ENCODE assay signal across 9 mouse cellular contexts in the genomic region with DNA sequence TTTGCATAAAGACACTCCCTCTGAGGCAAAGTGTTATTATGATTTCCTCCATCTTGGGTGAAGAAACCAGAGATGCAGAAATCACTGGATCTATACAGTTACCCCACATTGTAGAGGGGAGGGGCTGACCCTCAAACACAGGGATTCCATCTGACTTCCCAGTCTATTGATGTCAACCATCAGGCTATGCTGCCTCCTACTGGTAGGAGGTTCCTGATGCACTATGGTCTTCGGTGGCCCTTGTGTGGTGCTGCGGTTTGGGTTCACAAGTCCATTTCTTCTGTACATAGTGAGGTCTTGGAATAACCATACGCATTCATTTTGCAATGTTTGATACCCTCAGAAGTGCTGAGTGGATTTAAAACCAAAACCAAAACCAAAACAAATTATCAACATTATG.
DNase-seq lines count a peak whose midpoint lies in the region; ATAC-seq and TF ChIP-seq lines count a peak whose summit lies in the region.
"Had no signal": no experiment of that assay in that cellular context is flagged by ENCODE, and none has a peak within 500 bp of the region (broad histone marks: within the 10 kb centered on the region; RNA-seq: fewer than 3 reads in every experiment).

No protein-coding gene starts in this region.

- no peaks in the 10 kb centered on the region for H3K4me1 ChIP-seq in lung, embryonic 14.5 days (ENCODE audit: insufficient read depth)
- H3K4me1 ChIP-seq: lung, embryonic 15.5 days had no signal

- no peaks in the 10 kb centered on the region for H3K27me3 ChIP-seq in lung, embryonic 14.5 days (ENCODE audit: insufficient read depth, low read length)
- H3K27me3 ChIP-seq: embryonic facial prominence, embryonic 13.5 days; lung, embryonic 15.5 days had no signal

- no peak overlapping the region for H3K4me3 ChIP-seq in lung, embryonic 14.5 days (ENCODE audit: low read depth, low read length)
- H3K4me3 ChIP-seq: embryonic facial prominence, embryonic 13.5 days; lung, embryonic 15.5 days had no signal

- no peaks in the 10 kb centered on the region for H3K9me3 ChIP-seq in lung, embryonic 14.5 days (ENCODE audit: low read depth, low read length)
- H3K9me3 ChIP-seq: embryonic facial prominence, embryonic 13.5 days; lung, embryonic 15.5 days had no signal

- H3K27ac ChIP-seq in lung, embryonic 14.5 days (ENCODE audit: low read depth): no peak overlapping the region
- H3K27ac ChIP-seq: embryonic facial prominence, embryonic 13.5 days; lung, embryonic 15.5 days had no signal

- no peak for ATAC-seq in lung, embryonic 14.5 days (ENCODE audit: insufficient read depth)

- WGBS in lung, embryonic 14.5 days: 90% methylated on average over 3 of the region's 3 CpGs

- H3K36me3 ChIP-seq in lung, embryonic 14.5 days (ENCODE audit: insufficient read depth): no peaks in the 10 kb centered on the region
- H3K36me3 ChIP-seq: embryonic facial prominence, embryonic 13.5 days; lung, embryonic 15.5 days had no signal

- peak; percentile 19 for DNase-seq in heart, adult 11 months
- no peak for DNase-seq in heart, adult 8-10 months (ENCODE audit: low spot score)
- peak; percentile 31 for DNase-seq in lung, embryonic 14.5 days
- DNase-seq in lung, postnatal 10 days: no peak
- peak; percentile 8 for DNase-seq in NIH3T3 (ENCODE audit: low read depth)
- peak; percentile 19 for DNase-seq in retina, embryonic 14.5 days (ENCODE audit: low spot score)
- no peak for DNase-seq in layer of hippocampus, postnatal 36 days

- H3K4me2 ChIP-seq in lung, embryonic 14.5 days: no peak overlapping the region
- H3K4me2 ChIP-seq: embryonic facial prominence, embryonic 13.5 days; lung, embryonic 15.5 days had no signal

- TF ChIP-seq CTCF in lung, embryonic 14.5 days (IDR thresholded peaks at IDR 0.05; ENCODE audit: low read depth): peak; percentile 42

- H3K9ac ChIP-seq in lung, embryonic 14.5 days: no peak overlapping the region
- H3K9ac ChIP-seq: embryonic facial prominence, embryonic 13.5 days; lung, embryonic 15.5 days had no signal

Comparison
In these comparisons a context has a peak if more than half of its experiments do, and no peak if none do; other contexts are left out.
1. DNase-seq: peak in heart, adult 11 months (single experiment), lung, embryonic 14.5 days (single experiment), NIH3T3 (single experiment) and retina, embryonic 14.5 days (single experiment); none in heart, adult 8-10 months (single experiment), lung, postnatal 10 days (single experiment) and layer of hippocampus, postnatal 36 days (0 of 2).